8 mouse cellular contexts compared by ENCODE assay signal in the genomic region with DNA sequence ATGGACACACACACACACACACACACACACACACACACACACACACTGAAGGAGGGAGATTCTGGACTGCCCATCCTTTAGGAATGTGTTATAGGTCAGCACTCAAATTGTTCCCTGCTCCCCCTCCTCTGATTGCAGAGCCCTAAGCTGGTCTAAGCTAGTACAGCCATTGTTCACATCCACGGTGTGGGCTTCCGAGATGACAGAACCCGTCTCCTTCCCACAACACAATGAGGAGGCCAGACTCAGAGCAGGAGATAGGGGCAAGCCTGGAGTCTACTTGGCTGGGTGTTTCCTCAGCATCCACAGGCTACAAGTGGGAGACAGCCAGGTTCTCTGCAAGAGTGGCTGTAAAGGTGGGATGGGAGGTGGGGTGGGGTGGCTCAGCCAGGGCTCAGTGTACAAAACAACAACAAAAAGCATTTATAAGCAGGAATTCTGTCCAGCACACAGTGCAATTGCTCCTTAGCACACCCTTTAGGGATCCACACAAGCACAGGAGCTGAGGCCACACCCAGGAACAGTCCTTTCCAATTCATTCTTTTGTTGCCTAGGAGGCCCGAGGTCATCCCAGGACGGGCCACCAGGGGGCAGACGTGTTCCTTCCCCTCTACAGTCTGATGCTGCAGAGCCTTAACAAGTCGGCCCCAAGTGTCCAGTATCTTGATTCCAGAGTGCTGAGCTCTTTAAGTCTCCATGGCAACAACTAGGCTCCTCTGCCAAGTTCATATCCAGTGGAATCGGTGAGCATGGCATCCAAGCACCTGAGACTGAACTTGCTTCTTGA. TPM values are rescaled to one million over a fixed set of nuclear protein-coding genes. Genes with fewer than 3 reads are reported as not detected.
A peak's percentile ranks its signal among the peaks of the same experiment; 100 is the strongest.
DNase-seq lines count a peak whose midpoint lies in the region; ATAC-seq lines count a peak whose summit lies in the region.

No protein-coding gene starts in this region.

- intact Hi-C loops in left cerebral cortex, postnatal 25 days (cut with DNase I) = loop anchor here (1.0 to 5.0 kb wide), 3 partner anchors 72 to 128 kb away; no protein-coding TSS in a partner anchor

- no peak overlapping the region for H3K4me2 ChIP-seq in intestine, embryonic 16.5 days (ENCODE audit: low read depth, low read length)

- peaks cover 4% of the 10 kb centered on the region; the same call in 1 of the 2 replicates for H3K4me1 ChIP-seq in intestine, embryonic 16.5 days (ENCODE audit: control insufficient read depth, insufficient read depth, low read length)
- H3K4me1 ChIP-seq in midbrain, embryonic 10.5 days = peaks cover 12% of the 10 kb centered on the region

- peak; percentile 87 for ATAC-seq in intestine, embryonic 16.5 days

- no peaks in the 10 kb centered on the region for H3K9me3 ChIP-seq in intestine, embryonic 16.5 days (ENCODE audit: control insufficient read depth, low read length)
- H3K9me3 ChIP-seq in midbrain, embryonic 10.5 days (replicated peaks) = no peaks in the 10 kb centered on the region

- H3K4me3 ChIP-seq in intestine, embryonic 16.5 days (ENCODE audit: low read length) = no peak overlapping the region
- H3K4me3 ChIP-seq in midbrain, embryonic 10.5 days = no peak overlapping the region

- H3K27ac ChIP-seq in intestine, embryonic 16.5 days (ENCODE audit: low read length) = no peak overlapping the region
- H3K27ac ChIP-seq in midbrain, embryonic 10.5 days (replicated peaks) = peak overlapping the region; percentile 57

- no peak overlapping the region for H3K9ac ChIP-seq in intestine, embryonic 16.5 days (ENCODE audit: low read depth, low read length)

- DNase-seq in adrenal gland, adult (ENCODE audit: inconsistent age in 2 of 2, low spot score in 1 of 2) = peak; percentile 92 to 98
- DNase-seq in embryo, embryonic 11 days = peak; percentile 86
- DNase-seq in gastrocnemius, postnatal 4 days (ENCODE audit: low spot score in 2 of 2) = peak; percentile 91 to 97
- DNase-seq in left cerebral cortex, postnatal 25 days (ENCODE audit: low spot score in 2 of 2) = peak; percentile 90 to 94
- peak; percentile 90 for DNase-seq in midbrain, embryonic 10.5 days (ENCODE audit: low spot score)
- peak; percentile 79 to 88 for DNase-seq in right cerebral cortex, postnatal 36 days (ENCODE audit: low spot score in 2 of 2)
- DNase-seq in yolk sac, embryonic 10.5 days (ENCODE audit: low spot score) = peak; percentile 68

- H3K27me3 ChIP-seq in intestine, embryonic 16.5 days (replicated peaks; ENCODE audit: control insufficient read depth, insufficient read depth, low read length) = no peaks in the 10 kb centered on the region
- no peaks in the 10 kb centered on the region for H3K27me3 ChIP-seq in midbrain, embryonic 10.5 days (ENCODE audit: low read depth, poor library complexity, severe bottlenecking)

- WGBS in intestine, embryonic 16.5 days = 32% methylated on average over 8 of the region's 8 CpGs
- 35% methylated on average over 8 of the region's 8 CpGs for WGBS in midbrain, embryonic 10.5 days

- H3K36me3 ChIP-seq in intestine, embryonic 16.5 days (ENCODE audit: control insufficient read depth, insufficient read depth, low read length) = no peaks in the 10 kb centered on the region
- H3K36me3 ChIP-seq in midbrain, embryonic 10.5 days = no peaks in the 10 kb centered on the region

RNA-seq across cellular contexts. Expression of gene Vps13d, which starts 19.4 kb away (rescaled TPM):
- total RNA-seq in gastrocnemius, postnatal 4 days (2021) = 10 to 100 TPM; 43.3 to 45.1 TPM
- 10.0 and 11.4 TPM in 2 replicates for polyA plus RNA-seq in intestine, embryonic 16.5 days (2015; fragmentation: Nextera tagmentation; extraction: Ambion mirVana)
- 10 to 100 TPM; 57.4 to 59.6 TPM for total RNA-seq in left cerebral cortex, postnatal 25 days (2021)
- polyA plus RNA-seq in midbrain, embryonic 10.5 days (2016; fragmentation: Nextera tagmentation; extraction: Ambion mirVana) = 3.0 and 3.4 TPM in 2 replicates

RNA-seq across cellular contexts. Expression of gene Tnfrsf1b, which starts 32.5 kb away (rescaled TPM):
- total RNA-seq in gastrocnemius, postnatal 4 days (2021) = 1 to 10 TPM; 7.3 to 9.2 TPM
- 6.0 and 6.3 TPM in 2 replicates for polyA plus RNA-seq in intestine, embryonic 16.5 days (2015; fragmentation: Nextera tagmentation; extraction: Ambion mirVana)
- total RNA-seq in left cerebral cortex, postnatal 25 days (2021) = 1 to 10 TPM; 2.0 to 2.6 TPM
- 2.6 and 3.0 TPM in 2 replicates for polyA plus RNA-seq in midbrain, embryonic 10.5 days (2016; fragmentation: Nextera tagmentation; extraction: Ambion mirVana)
